Mouse (Mus musculus) midbrain, postnatal 0 days (tissue): Measurements from ENCODE around the gene Ranbp17. TPM values are rescaled to one million over a fixed set of nuclear protein-coding genes. Genes with fewer than 3 reads are reported as not detected.

ENCODE experiments used
- ATAC-seq: fragments of 200-750 bp; cut with Nextera tagmentation; 2 replicates; pipeline ENCODE4 v1.8.0; 2017; ENCODE audit warnings: moderate number of reproducible peaks, mild to moderate bottlenecking, moderate TSS enrichment, moderate library complexity; ENCODE audit not compliant: low FRiP score
- DNase-seq: peaks from one replicate; pipeline ENCODE4 v3.0.0-alpha.2; 2015; ENCODE audit warnings: low spot score
- H3K27ac ChIP-seq: fragments of 300-500 bp; sonication (generic); 2 replicates; pipeline ENCODE4 v1.5.1; 2014; ENCODE audit warnings: low read depth, mild to moderate bottlenecking, low read length, mixed read lengths
- H3K27me3 ChIP-seq: fragments of 300-500 bp; sonication (generic); 2 replicates; pipeline ENCODE4 v1.6.1; 2014; ENCODE audit warnings: low read length, control low read depth, mixed read lengths; ENCODE audit not compliant: insufficient read depth
- H3K36me3 ChIP-seq: fragments of 300-500 bp; sonication (generic); 2 replicates; pipeline ENCODE4 v1.6.1; 2014; ENCODE audit warnings: low read length, control low read depth, mixed read lengths; ENCODE audit not compliant: insufficient read depth
- H3K4me1 ChIP-seq: fragments of 300-500 bp; sonication (generic); 2 replicates; pipeline ENCODE4 v1.6.1; 2014; ENCODE audit warnings: mild to moderate bottlenecking, control low read depth, antibody characterized with exemption, low read length, mixed read lengths; ENCODE audit not compliant: insufficient read depth
- H3K4me2 ChIP-seq: fragments of 300-500 bp; sonication (generic); 2 replicates; pipeline ENCODE4 v1.6.1; 2014; ENCODE audit warnings: low read depth, mild to moderate bottlenecking, low read length, mixed read lengths; ENCODE audit not compliant: poor library complexity, severe bottlenecking
- H3K4me3 ChIP-seq: fragments of 300-500 bp; sonication (generic); 2 replicates; pipeline ENCODE4 v1.5.1; 2014; ENCODE audit warnings: low read depth, mild to moderate bottlenecking, low read length, moderate library complexity
- H3K9ac ChIP-seq: fragments of 300-500 bp; sonication (generic); replicated peaks from 2 replicates; pipeline ENCODE4 v1.6.1; 2014; ENCODE audit warnings: mild to moderate bottlenecking, low read length, moderate library complexity, mixed read lengths; ENCODE audit not compliant: poor library complexity, severe bottlenecking
- H3K9me3 ChIP-seq: fragments of 300-500 bp; sonication (generic); 2 replicates; pipeline ENCODE4 v1.6.1; 2016; ENCODE audit warnings: low read length, control low read depth
- CTCF ChIP-seq: IDR thresholded peaks from 2 replicates; pipeline ENCODE4 v1.5.1; 2016; ENCODE audit warnings: antibody characterized with exemption, mild to moderate bottlenecking
- whole genome bisulfite sequencing: fragments of 180-500 bp; shearing (Covaris S2); extraction: QIAGEN DNeasy Blood & Tissue Kit; methylation state at CpG from one replicate; pipeline ENCODE4 v1.1.7; 2014; 5-methylcytosine and 5-hydroxymethylcytosine counted together
- polyA plus RNA-seq: library from polyadenylated mRNA; unstranded; fragments of >200 nt; fragmentation: Nextera tagmentation; extraction: Ambion mirVana; gene quantifications from 2 replicates; pipeline ENCODE4 v1.2.1, GENCODE M21; 2015
- total RNA-seq: library from RNA; depleted of rRNA; stranded (reverse); fragments of >200 nt; gene quantifications from 2 replicates; pipeline ENCODE4 v1.2.3, GENCODE M21; 2014; rRNA removed

Gene Ranbp17
- total RNA-seq (7.8 and 9.6 TPM in 2 replicates), polyA plus RNA-seq (4.7 and 5.0 TPM in 2 replicates)

- 0 out of 2 replicates have a peak, but pooled peaks cover 3% of the 10 kb centered on the region for H3K4me1 ChIP-seq
- 2% methylated on average over 55 of the region's 72 CpGs for whole genome bisulfite sequencing
- no peaks in the 10 kb centered on the region for H3K27me3 ChIP-seq
- DNase-seq = peak; percentile 49
- no peaks in the 10 kb centered on the region for H3K36me3 ChIP-seq
- H3K4me3 ChIP-seq = peak within 1 kb of the TSS; percentile 81
- H3K27ac ChIP-seq = peak within 1 kb of the TSS; percentile 83
- no peak for TF ChIP-seq CTCF
- H3K9me3 ChIP-seq = no peaks in the 10 kb centered on the region
- H3K4me2 ChIP-seq = peak within 1 kb of the TSS; percentile 69
- H3K9ac ChIP-seq = peak within 1 kb of the TSS; percentile 95
- ATAC-seq = peak; percentile 85
Measured at GRCm38 (mm10) chr11:33513376-33513991, at the start of gene Ranbp17. Ranbp17 (minus strand) TSS chr11:33513746.

GRCm38 (mm10) chr11:33554123-33554522 lies 40.6 kb upstream of the Ranbp17 start:
- Histone ChIP-seq H3K9ac (no peak overlapping the region), H3K4me1 (no peaks in the 10 kb centered on the region), H3K9me3 (no peaks in the 10 kb centered on the region), H3K36me3 (no peaks in the 10 kb centered on the region), H3K27me3 (no peaks in the 10 kb centered on the region), H3K4me3 (no peak overlapping the region), H3K4me2 (no peak overlapping the region), H3K27ac (no peak overlapping the region)
- TF ChIP-seq CTCF = peak; percentile 58
- DNase-seq (peak; percentile 33), ATAC-seq (no peak)
- 80% methylated on average over 8 of the region's 8 CpGs for WGBS

- no peak overlapping the region for H3K4me2 ChIP-seq
Measured at GRCm38 (mm10) chr11:33550861-33551560, 37.5 kb upstream of the Ranbp17 start.

GRCm38 (mm10) chr11:33547386-33547785 lies 33.8 kb upstream of the Ranbp17 start:
- no peak for ATAC-seq
- H3K4me3 ChIP-seq = no peak overlapping the region
- H3K27me3 ChIP-seq = no peaks in the 10 kb centered on the region
- H3K4me2 ChIP-seq = no peak overlapping the region
- WGBS = 76% methylated on average over 2 of the region's 2 CpGs
- no peaks in the 10 kb centered on the region for H3K9me3 ChIP-seq
- peak; percentile 19 for DNase-seq
- no peak for TF ChIP-seq CTCF
- no peaks in the 10 kb centered on the region for H3K4me1 ChIP-seq
- H3K36me3 ChIP-seq = no peaks in the 10 kb centered on the region
- no peak overlapping the region for H3K9ac ChIP-seq
- no peak overlapping the region for H3K27ac ChIP-seq

More at GRCm38 (mm10) chr11:33550861-33551560, 37.5 kb upstream of the Ranbp17 start:
- Histone ChIP-seq H3K27ac (no peak overlapping the region), H3K4me1 (no peaks in the 10 kb centered on the region), H3K36me3 (no peaks in the 10 kb centered on the region), H3K27me3 (no peaks in the 10 kb centered on the region), H3K9ac (no peak overlapping the region), H3K4me3 (no peak overlapping the region), H3K9me3 (no peaks in the 10 kb centered on the region)
- no peak for DNase-seq
- TF ChIP-seq CTCF = no peak
- no peak for ATAC-seq
- 73% methylated on average over 14 of the region's 14 CpGs for WGBS

- H3K4me1 ChIP-seq = no peaks in the 10 kb centered on the region
- no peaks in the 10 kb centered on the region for H3K36me3 ChIP-seq
- H3K4me3 ChIP-seq = no peak overlapping the region
- no peak for ATAC-seq
- no peak for TF ChIP-seq CTCF
- no peak overlapping the region for H3K4me2 ChIP-seq
- H3K27me3 ChIP-seq = no peaks in the 10 kb centered on the region
- no peak for DNase-seq
- no peak overlapping the region for H3K9ac ChIP-seq
- WGBS = 100% methylated on average over 2 of the region's 2 CpGs
- no peak overlapping the region for H3K27ac ChIP-seq
- no peaks in the 10 kb centered on the region for H3K9me3 ChIP-seq
Measured at GRCm38 (mm10) chr11:33544945-33545344, 31.4 kb upstream of the Ranbp17 start.

- Histone ChIP-seq H3K4me2 (no peak overlapping the region), H3K27me3 (no peaks in the 10 kb centered on the region), H3K9me3 (no peaks in the 10 kb centered on the region), H3K9ac (no peak overlapping the region), H3K27ac (no peak overlapping the region), H3K4me1 (no peaks in the 10 kb centered on the region), H3K36me3 (no peaks in the 10 kb centered on the region), H3K4me3 (no peak overlapping the region)
- DNase-seq = no peak
- TF ChIP-seq CTCF = no peak
- no peak for ATAC-seq
- 67% methylated on average over 11 of the region's 11 CpGs for WGBS
Measured at GRCm38 (mm10) chr11:33544121-33544520, 30.6 kb upstream of the Ranbp17 start.
